Mouse (Mus musculus) heart, postnatal 0 days (tissue): ENCODE measurements around the gene Ccdc88c. TPM values are rescaled to one million over a fixed set of nuclear protein-coding genes. Genes with fewer than 3 reads are reported as not detected.

Experiments used
- ATAC-seq: fragments of 200-750 bp; cut with Nextera tagmentation; 2 replicates; pipeline ENCODE4 v1.8.0; 2017; ENCODE audit warnings: low read depth, moderate number of reproducible peaks, moderate library complexity; ENCODE audit not compliant: insufficient read depth
- DNase-seq: peaks from one replicate; pipeline ENCODE4 v3.0.0-alpha.2; 2016; ENCODE audit warnings: low spot score
- H3K27ac ChIP-seq: fragments of 300-500 bp; sonication (generic); 2 replicates; pipeline ENCODE4 v1.5.1; 2014; ENCODE audit warnings: low read depth, mild to moderate bottlenecking
- H3K27me3 ChIP-seq: fragments of 300-500 bp; sonication (generic); 2 replicates; pipeline ENCODE4 v1.6.1; 2014; ENCODE audit warnings: low read length, mixed read lengths; ENCODE audit not compliant: control insufficient read depth, insufficient read depth
- H3K36me3 ChIP-seq: fragments of 300-500 bp; sonication (generic); replicated peaks from 2 replicates; pipeline ENCODE4 v1.6.1; 2014; ENCODE audit warnings: low read length, mixed read lengths; ENCODE audit not compliant: control insufficient read depth, insufficient read depth
- H3K4me1 ChIP-seq: fragments of 300-500 bp; sonication (generic); 2 replicates; pipeline ENCODE4 v1.6.1; 2014; ENCODE audit warnings: antibody characterized with exemption; ENCODE audit not compliant: control insufficient read depth, insufficient read depth
- H3K4me2 ChIP-seq: fragments of 300-500 bp; sonication (generic); 2 replicates; pipeline ENCODE4 v1.6.1; 2014; ENCODE audit warnings: low read depth, mild to moderate bottlenecking, low read length, moderate library complexity
- H3K4me3 ChIP-seq: fragments of 300-500 bp; sonication (generic); 2 replicates; pipeline ENCODE4 v1.5.1; 2014; ENCODE audit warnings: low read depth, low read length
- H3K9ac ChIP-seq: fragments of 300-500 bp; sonication (generic); replicated peaks from 2 replicates; pipeline ENCODE4 v1.6.1; 2014; ENCODE audit warnings: low read depth, low read length, mixed read lengths
- H3K9me3 ChIP-seq: fragments of 300-500 bp; sonication (generic); replicated peaks from 2 replicates; pipeline ENCODE4 v1.6.1; 2016; ENCODE audit warnings: low read length; ENCODE audit not compliant: control insufficient read depth
- CTCF ChIP-seq: IDR thresholded peaks from 2 replicates; pipeline ENCODE4 v1.5.1; 2016; ENCODE audit warnings: antibody characterized with exemption, control low read depth, low read depth
- EP300 ChIP-seq: IDR thresholded peaks from 2 replicates; pipeline ENCODE4 v1.6.1; 2016; ENCODE audit warnings: antibody characterized with exemption, low read depth
- WGBS: fragments of 180-500 bp; shearing (Covaris S2); extraction: QIAGEN DNeasy Blood & Tissue Kit; methylation state at CpG from one replicate; pipeline ENCODE4 v1.1.7; 2014; 5-methylcytosine and 5-hydroxymethylcytosine counted together
- polyA plus RNA-seq: library from polyadenylated mRNA; unstranded; fragments of >200 nt; fragmentation: Nextera tagmentation; extraction: Ambion mirVana; gene quantifications from 2 replicates; pipeline ENCODE4 v1.2.1, GENCODE M21; 2015
- total RNA-seq: library from RNA; depleted of rRNA; stranded (reverse); fragments of >200 nt; gene quantifications from 2 replicates; pipeline ENCODE4 v1.2.3, GENCODE M21; 2014; ENCODE audit warnings: low replicate concordance

Gene Ccdc88c
- total and polyA plus RNA-seq, 2 experiments from 2014 or later = 1.6 to 4.7 TPM

DNA sequence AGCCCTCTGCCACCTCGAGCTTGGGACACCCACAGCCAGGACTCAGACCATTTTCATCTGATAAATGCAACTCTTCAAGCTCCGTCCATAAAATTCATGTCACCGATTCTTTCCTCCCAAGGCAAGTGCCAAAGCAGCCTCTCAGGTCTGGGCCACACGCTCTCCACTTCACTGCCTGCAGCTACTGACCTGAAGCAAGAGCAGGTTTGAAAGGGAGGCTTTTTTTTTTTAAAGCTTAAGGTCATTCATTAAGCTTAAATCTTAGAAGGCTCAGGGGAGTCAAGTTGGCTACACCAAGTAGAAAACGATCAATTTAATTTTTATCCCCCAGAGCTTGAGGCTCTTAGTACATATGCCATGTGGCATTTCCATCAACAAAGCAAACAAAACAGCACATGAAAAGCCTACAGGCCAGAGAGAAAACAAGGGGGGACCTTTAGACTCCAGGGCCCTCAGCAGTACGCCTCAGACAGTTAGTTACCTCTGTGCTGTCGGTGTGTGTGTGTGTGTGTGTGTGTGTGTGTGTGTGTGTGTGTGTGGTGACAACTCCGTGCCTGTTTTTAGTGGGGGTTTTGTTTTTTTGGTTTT, 15.7 kb downstream of the Ccdc88c start:
- WGBS = 82% methylated on average over 8 of the region's 8 CpGs
- Histone ChIP-seq H3K36me3 (no peaks in the 10 kb centered on the region), H3K27ac (no peak overlapping the region), H3K9me3 (no peaks in the 10 kb centered on the region), H3K4me2 (no peak overlapping the region), H3K27me3 (0 out of 2 replicates have a peak, but pooled peaks cover 2% of the 10 kb centered on the region), H3K9ac (no peak overlapping the region), H3K4me3 (no peak overlapping the region), H3K4me1 (peaks cover 24% of the 10 kb centered on the region)
- no peak for TF ChIP-seq CTCF
- no peak for TF ChIP-seq EP300
- ATAC-seq = no peak
- DNase-seq = no peak

GRCm38 (mm10) chr12:101012197-101013077, 16.4 kb downstream of the Ccdc88c start:
- Histone ChIP-seq H3K27ac (0 out of 2 replicates have a peak overlapping the region, but pooled peaks have one; percentile 14), H3K27me3 (0 out of 2 replicates have a peak, but pooled peaks cover 2% of the 10 kb centered on the region)

DNA sequence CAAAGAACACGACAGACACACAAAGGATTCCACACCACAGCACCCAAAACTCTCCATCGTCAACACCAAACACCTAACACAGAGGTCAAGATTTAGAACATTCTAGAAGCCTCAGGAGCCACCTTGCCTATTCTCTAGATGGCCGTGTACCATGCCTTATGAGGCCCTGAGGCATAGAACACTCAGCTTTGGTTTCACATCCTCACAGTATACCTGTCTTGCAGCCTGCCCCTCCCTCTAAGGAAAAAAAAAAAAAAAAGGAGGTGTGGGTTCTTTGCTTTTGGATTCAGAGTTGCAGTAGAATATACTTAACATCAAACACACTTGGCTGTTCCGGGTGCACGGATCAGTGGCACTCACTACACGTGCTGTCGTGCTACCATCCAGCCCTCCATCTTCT, 17.8 kb downstream of the Ccdc88c start:
- no peak overlapping the region for H3K27ac ChIP-seq
- TF ChIP-seq CTCF = no peak
- TF ChIP-seq EP300 = no peak
- no peak overlapping the region for H3K4me2 ChIP-seq
- WGBS = 95% methylated on average over 7 of the region's 7 CpGs
- DNase-seq (no peak), ATAC-seq (no peak)
- 0 out of 2 replicates have a peak, but pooled peaks cover 2% of the 10 kb centered on the region for H3K27me3 ChIP-seq
- H3K4me3 ChIP-seq = no peak overlapping the region
- no peaks in the 10 kb centered on the region for H3K36me3 ChIP-seq
- H3K9ac ChIP-seq = no peak overlapping the region
- peaks cover 23% of the 10 kb centered on the region; the same call in 1 of the 2 replicates for H3K4me1 ChIP-seq
- H3K9me3 ChIP-seq = no peaks in the 10 kb centered on the region

More at GRCm38 (mm10) chr12:101012197-101013077, 16.4 kb downstream of the Ccdc88c start:
- Histone ChIP-seq H3K36me3 (no peaks in the 10 kb centered on the region), H3K9me3 (no peaks in the 10 kb centered on the region), H3K4me1 (peaks cover 22% of the 10 kb centered on the region), H3K4me3 (peak overlapping the region; percentile 4; the same call in 1 of the 2 replicates), H3K9ac (0 out of 2 replicates have a peak overlapping the region, but pooled peaks have one; percentile 17), H3K4me2 (peak overlapping the region; percentile 49)
- TF ChIP-seq CTCF (no peak), EP300 (no peak)
- WGBS = 19% methylated on average over 17 of the region's 17 CpGs
- DNase-seq = peak; percentile 25
- ATAC-seq = peak; percentile 8; the same call in 1 of the 2 replicates

DNA sequence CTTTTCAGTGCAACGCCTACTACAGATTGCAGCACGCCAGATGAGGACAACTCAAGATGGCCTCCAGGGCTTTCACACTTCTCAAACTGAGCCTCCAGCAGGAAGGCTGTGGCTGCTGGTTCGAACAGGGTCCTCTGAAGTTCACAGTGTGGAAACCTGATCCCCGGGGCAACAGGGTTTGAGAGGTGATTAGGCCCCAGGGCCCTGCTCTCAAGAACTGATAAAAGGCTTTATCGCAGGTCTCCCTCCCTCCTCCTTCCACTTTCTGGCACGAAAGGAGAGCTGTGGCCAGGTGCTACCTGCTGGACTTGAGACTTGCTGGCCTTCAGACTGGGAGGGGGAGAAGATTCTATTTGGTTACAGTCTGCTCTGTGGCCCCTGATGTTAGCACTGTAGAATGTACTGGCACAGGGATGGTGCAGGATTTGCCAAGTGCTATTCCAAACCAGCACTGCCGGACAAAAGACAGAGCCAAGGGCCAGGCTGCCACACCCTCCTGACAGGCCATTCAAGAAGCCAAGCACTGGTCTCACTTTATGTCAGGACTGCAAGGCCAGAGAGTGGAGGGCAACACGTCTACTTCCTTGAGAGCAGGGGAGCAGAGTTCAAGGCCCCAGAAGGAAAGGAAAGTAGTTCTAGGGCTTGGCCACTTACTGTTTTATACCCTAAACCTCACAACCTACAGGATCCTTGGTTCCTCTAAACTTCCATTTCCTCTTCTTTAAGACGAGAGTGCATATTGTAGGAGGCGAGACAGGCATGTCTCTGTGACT, 18.5 kb downstream of the Ccdc88c start:
- no peak overlapping the region for H3K4me2 ChIP-seq
- no peak overlapping the region for H3K4me3 ChIP-seq
- H3K9me3 ChIP-seq = no peaks in the 10 kb centered on the region
- WGBS = 59% methylated on average over 10 of the region's 10 CpGs
- 0 out of 2 replicates have a peak, but pooled peaks cover 2% of the 10 kb centered on the region for H3K27me3 ChIP-seq
- DNase-seq = no peak
- no peak overlapping the region for H3K9ac ChIP-seq
- no peaks in the 10 kb centered on the region for H3K36me3 ChIP-seq
- peaks cover 23% of the 10 kb centered on the region; the same call in 1 of the 2 replicates for H3K4me1 ChIP-seq
- H3K27ac ChIP-seq = no peak overlapping the region
- TF ChIP-seq CTCF (no peak), EP300 (no peak)
- ATAC-seq = no peak

DNA sequence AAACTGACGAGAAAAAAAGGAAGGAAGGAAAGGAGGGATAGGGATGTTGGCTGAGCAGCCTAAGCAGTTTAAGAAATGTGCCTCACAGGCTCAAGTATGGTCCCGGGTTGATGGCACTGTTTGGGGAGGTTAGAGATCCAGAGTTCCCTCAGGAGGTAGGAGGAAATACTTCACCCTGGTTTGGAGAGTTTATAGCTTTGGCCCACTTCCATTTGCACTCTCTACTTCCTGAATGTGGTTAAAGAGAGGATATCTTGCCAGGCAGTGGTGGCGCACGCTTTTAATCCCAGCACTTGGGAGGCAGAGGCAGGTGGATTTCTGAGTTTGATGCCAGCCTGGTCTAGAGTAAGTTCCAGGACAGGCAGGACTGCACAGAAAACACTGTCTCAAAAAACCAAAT, 19.6 kb downstream of the Ccdc88c start:
- Histone ChIP-seq H3K9me3 (no peaks in the 10 kb centered on the region), H3K27ac (no peak overlapping the region), H3K4me2 (no peak overlapping the region), H3K27me3 (peaks cover 3% of the 10 kb centered on the region; the same call in 1 of the 2 replicates), H3K9ac (no peak overlapping the region), H3K4me3 (no peak overlapping the region), H3K4me1 (peaks cover 23% of the 10 kb centered on the region; the same call in 1 of the 2 replicates), H3K36me3 (no peaks in the 10 kb centered on the region)
- TF ChIP-seq EP300 (no peak), CTCF (no peak)
- ATAC-seq = no peak
- 78% methylated on average over 4 of the region's 4 CpGs for WGBS
- no peak for DNase-seq
